Mouse (Mus musculus): ENCODE data around the gene Gprin2. TPM values are rescaled to one million over a fixed set of nuclear protein-coding genes. Genes with fewer than 3 reads are reported as not detected.
A peak's percentile ranks its signal among the peaks of the same experiment; 100 is the strongest.

Gprin2 gene
- polyA plus RNA-seq (2012), result not detected in 2 replicates

GRCm38 (mm10) chr14:34201231-34202035 lies at the start of gene Gprin2:
Gene Gprin2 (minus strand): TSS chr14:34201653.
- peaks cover 4% of the 10 kb centered on the region for H3K4me1 ChIP-seq (ENCODE audit: control insufficient read depth)
- no peaks in the 10 kb centered on the region for H3K9me3 ChIP-seq (ENCODE audit: control insufficient read depth, low read length)
- no peak for TF ChIP-seq GATA1 (IDR thresholded peaks at IDR 0.05; ENCODE audit: low read length)
- no peak for TF ChIP-seq TAL1 (IDR thresholded peaks at IDR 0.05; ENCODE audit: low read length)
- H3K27me3 ChIP-seq (ENCODE audit: control insufficient read depth), result peaks cover 41% of the 10 kb centered on the region
- H3K4me3 ChIP-seq (replicated peaks), result peak within 1 kb of the TSS; percentile 53
- no peaks in the 10 kb centered on the region for H3K36me3 ChIP-seq (ENCODE audit: control insufficient read depth)

GRCm38 (mm10) chr14:34240676-34241075 lies 39.2 kb upstream of the Gprin2 start:
- Histone ChIP-seq H3K36me3 (ENCODE audit: control insufficient read depth) (peaks cover 2% of the 10 kb centered on the region; the same call in 1 of the 2 replicates), H3K4me1 (ENCODE audit: control insufficient read depth) (no peaks in the 10 kb centered on the region), H3K4me3 (replicated peaks) (no peak overlapping the region), H3K9me3 (ENCODE audit: control insufficient read depth, low read length) (no peaks in the 10 kb centered on the region), H3K27me3 (ENCODE audit: control insufficient read depth) (no peaks in the 10 kb centered on the region)
- no peak for TF ChIP-seq TAL1 (IDR thresholded peaks at IDR 0.05; ENCODE audit: low read length)
- no peak for TF ChIP-seq GATA1 (IDR thresholded peaks at IDR 0.05; ENCODE audit: low read length)

- Histone ChIP-seq H3K4me1 (ENCODE audit: control insufficient read depth) (no peaks in the 10 kb centered on the region), H3K36me3 (ENCODE audit: control insufficient read depth) (peaks cover 2% of the 10 kb centered on the region; the same call in 1 of the 2 replicates), H3K4me3 (replicated peaks) (no peak overlapping the region), H3K27me3 (ENCODE audit: control insufficient read depth) (no peaks in the 10 kb centered on the region), H3K9me3 (ENCODE audit: control insufficient read depth, low read length) (no peaks in the 10 kb centered on the region)
- TF ChIP-seq GATA1 (IDR thresholded peaks at IDR 0.05; ENCODE audit: low read length) (no peak), TAL1 (IDR thresholded peaks at IDR 0.05; ENCODE audit: low read length) (no peak)
Measured at GRCm38 (mm10) chr14:34240263-34240662, 38.8 kb upstream of the Gprin2 start.

GRCm38 (mm10) chr14:34234630-34235380 lies 33.4 kb upstream of the Gprin2 start:
- Histone ChIP-seq H3K4me3 (replicated peaks) (no peak overlapping the region), H3K36me3 (ENCODE audit: control insufficient read depth) (peaks cover 2% of the 10 kb centered on the region; the same call in 1 of the 2 replicates), H3K9me3 (ENCODE audit: control insufficient read depth, low read length) (no peaks in the 10 kb centered on the region), H3K4me1 (ENCODE audit: control insufficient read depth) (no peaks in the 10 kb centered on the region), H3K27me3 (ENCODE audit: control insufficient read depth) (no peaks in the 10 kb centered on the region)
- no peak for TF ChIP-seq GATA1 (IDR thresholded peaks at IDR 0.05; ENCODE audit: low read length)
- TF ChIP-seq TAL1 (IDR thresholded peaks at IDR 0.05; ENCODE audit: low read length), result no peak

- TF ChIP-seq TAL1 (IDR thresholded peaks at IDR 0.05; ENCODE audit: low read length), result no peak
- no peak for TF ChIP-seq GATA1 (IDR thresholded peaks at IDR 0.05; ENCODE audit: low read length)
- Histone ChIP-seq H3K9me3 (ENCODE audit: control insufficient read depth, low read length) (no peaks in the 10 kb centered on the region), H3K4me3 (replicated peaks) (no peak overlapping the region)
Measured at GRCm38 (mm10) chr14:34233846-34234245, 32.4 kb upstream of the Gprin2 start.

GRCm38 (mm10) chr14:34232866-34233680 lies 31.6 kb upstream of the Gprin2 start:
- TF ChIP-seq GATA1 (IDR thresholded peaks at IDR 0.05; ENCODE audit: low read length), result no peak
- TF ChIP-seq TAL1 (IDR thresholded peaks at IDR 0.05; ENCODE audit: low read length), result no peak
- H3K4me3 ChIP-seq (replicated peaks), result no peak overlapping the region

More at GRCm38 (mm10) chr14:34233846-34234245, 32.4 kb upstream of the Gprin2 start:
- peaks cover 2% of the 10 kb centered on the region; the same call in 1 of the 2 replicates for H3K36me3 ChIP-seq (ENCODE audit: control insufficient read depth)
- H3K4me1 ChIP-seq (ENCODE audit: control insufficient read depth), result no peaks in the 10 kb centered on the region
- H3K27me3 ChIP-seq (ENCODE audit: control insufficient read depth), result no peaks in the 10 kb centered on the region

GRCm38 (mm10) chr14:34232340-34232739 lies 30.9 kb upstream of the Gprin2 start:
- TF ChIP-seq TAL1 (IDR thresholded peaks at IDR 0.05; ENCODE audit: low read length), result no peak
- TF ChIP-seq GATA1 (IDR thresholded peaks at IDR 0.05; ENCODE audit: low read length), result no peak
- no peaks in the 10 kb centered on the region; the same call in 1 of the 2 replicates for H3K36me3 ChIP-seq (ENCODE audit: control insufficient read depth)
- no peak overlapping the region for H3K4me3 ChIP-seq (replicated peaks)
- H3K27me3 ChIP-seq (ENCODE audit: control insufficient read depth), result no peaks in the 10 kb centered on the region
- H3K9me3 ChIP-seq (ENCODE audit: control insufficient read depth, low read length), result no peaks in the 10 kb centered on the region
- no peaks in the 10 kb centered on the region for H3K4me1 ChIP-seq (ENCODE audit: control insufficient read depth)

More at GRCm38 (mm10) chr14:34232866-34233680, 31.6 kb upstream of the Gprin2 start:
- Histone ChIP-seq H3K9me3 (ENCODE audit: control insufficient read depth, low read length) (no peaks in the 10 kb centered on the region), H3K27me3 (ENCODE audit: control insufficient read depth) (no peaks in the 10 kb centered on the region), H3K4me1 (ENCODE audit: control insufficient read depth) (no peaks in the 10 kb centered on the region), H3K36me3 (ENCODE audit: control insufficient read depth) (no peaks in the 10 kb centered on the region; the same call in 1 of the 2 replicates)

- Histone ChIP-seq H3K4me1 (ENCODE audit: control insufficient read depth) (no peaks in the 10 kb centered on the region), H3K9me3 (ENCODE audit: control insufficient read depth, low read length) (no peaks in the 10 kb centered on the region), H3K4me3 (replicated peaks) (no peak overlapping the region), H3K36me3 (ENCODE audit: control insufficient read depth) (no peaks in the 10 kb centered on the region; the same call in 1 of the 2 replicates), H3K27me3 (ENCODE audit: control insufficient read depth) (no peaks in the 10 kb centered on the region)
- TF ChIP-seq TAL1 (IDR thresholded peaks at IDR 0.05; ENCODE audit: low read length) (no peak), GATA1 (IDR thresholded peaks at IDR 0.05; ENCODE audit: low read length) (no peak)
Measured at GRCm38 (mm10) chr14:34228830-34229506, 27.5 kb upstream of the Gprin2 start.

All from erythroblast, embryonic 14.5 days (primary cell).